Mouse (Mus musculus): ENCODE measurements at regions not wholly inside any gene's neighbourhood (a gene's known extent, or its start where the extent isn't known, plus 50 kb on each side); places are given as distances from the start of the nearest gene placed in this dataset.
"Not testable (repeated sequence)": the region's sequence is repeated elsewhere in the genome, so short reads cannot be mapped to it uniquely, and the experiment has no call there.

DNA sequence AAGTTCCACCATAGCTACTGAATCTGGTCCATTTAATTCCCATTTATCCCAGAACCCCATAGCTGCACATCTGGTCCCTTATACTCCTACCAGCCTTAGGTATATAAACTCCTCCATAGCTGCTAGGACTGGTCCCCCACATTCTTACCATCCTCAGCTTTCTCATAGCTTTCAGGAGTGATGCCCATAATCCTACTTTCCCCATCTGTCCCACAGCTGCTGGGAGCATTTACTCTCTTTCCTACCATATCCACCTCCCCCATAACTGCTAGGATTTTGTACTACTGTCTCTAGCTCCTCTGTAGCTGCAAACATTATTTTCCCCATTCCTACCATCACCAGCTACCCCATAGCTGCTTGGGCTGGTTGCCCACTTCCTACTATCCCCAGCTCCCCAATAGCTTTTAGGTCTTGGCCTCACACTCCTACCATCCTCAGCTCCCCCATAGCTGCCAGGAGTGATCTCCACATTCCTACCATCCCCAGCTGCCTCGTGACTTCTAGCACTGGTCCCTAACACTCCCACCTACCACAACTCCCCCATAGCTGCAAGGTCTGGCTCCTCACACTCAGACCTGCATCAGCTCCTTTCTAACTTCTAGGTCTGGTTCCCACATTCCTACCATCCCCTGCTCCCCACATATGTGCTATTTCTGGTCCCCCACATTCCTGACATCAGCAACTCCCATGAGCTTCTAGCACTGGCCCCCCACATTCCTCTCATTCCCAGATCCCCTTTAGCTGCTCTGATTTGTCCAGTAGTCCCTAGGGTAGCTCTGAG, 106.5 kb downstream of the Tmem121 start:
- Histone ChIP-seq H3K36me3 (no peaks in the 10 kb centered on the region), H3K9ac (replicated peaks) (no peak overlapping the region), H3K4me2 (replicated peaks) (no peak overlapping the region), H3K4me1 (no peaks in the 10 kb centered on the region), H3K27me3 (no peaks in the 10 kb centered on the region), H3K9me3 (no peaks in the 10 kb centered on the region), H3K27ac (replicated peaks) (no peak overlapping the region), H3K4me3 (no peak overlapping the region)
- 42% methylated on average over 1 of the region's 1 CpGs for WGBS
- ATAC-seq (replicated peaks), result no peak

DNA sequence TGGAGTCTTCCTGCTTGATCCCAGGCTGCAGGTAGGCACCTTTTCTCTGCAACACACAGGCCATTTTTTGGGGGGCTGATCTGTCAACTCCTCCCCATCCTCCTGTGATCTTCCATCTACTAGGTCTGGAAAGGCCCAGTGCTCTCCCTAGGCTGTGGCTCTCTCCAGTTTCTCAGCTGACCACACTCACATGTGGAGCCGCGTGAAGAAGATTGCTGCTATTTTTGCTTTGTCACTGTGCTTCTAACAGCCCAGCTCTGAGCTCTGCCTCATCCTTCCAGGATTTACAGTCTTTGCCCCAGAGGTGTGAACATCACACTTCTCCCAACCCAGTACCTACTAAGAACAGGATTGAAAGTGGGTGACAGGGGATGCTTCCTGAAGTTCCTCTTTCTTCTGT, 110.2 kb downstream of the Tmem121 start:
- no peak overlapping the region for H3K9ac ChIP-seq (replicated peaks)
- no peaks in the 10 kb centered on the region for H3K27me3 ChIP-seq
- H3K4me1 ChIP-seq, result no peaks in the 10 kb centered on the region
- H3K27ac ChIP-seq (replicated peaks), result no peak overlapping the region
- ATAC-seq (replicated peaks), result no peak
- no peaks in the 10 kb centered on the region for H3K36me3 ChIP-seq
- no peaks in the 10 kb centered on the region for H3K9me3 ChIP-seq
- H3K4me2 ChIP-seq (replicated peaks), result no peak overlapping the region
- no peak overlapping the region for H3K4me3 ChIP-seq
- 91% methylated on average over 2 of the region's 2 CpGs for WGBS

DNA sequence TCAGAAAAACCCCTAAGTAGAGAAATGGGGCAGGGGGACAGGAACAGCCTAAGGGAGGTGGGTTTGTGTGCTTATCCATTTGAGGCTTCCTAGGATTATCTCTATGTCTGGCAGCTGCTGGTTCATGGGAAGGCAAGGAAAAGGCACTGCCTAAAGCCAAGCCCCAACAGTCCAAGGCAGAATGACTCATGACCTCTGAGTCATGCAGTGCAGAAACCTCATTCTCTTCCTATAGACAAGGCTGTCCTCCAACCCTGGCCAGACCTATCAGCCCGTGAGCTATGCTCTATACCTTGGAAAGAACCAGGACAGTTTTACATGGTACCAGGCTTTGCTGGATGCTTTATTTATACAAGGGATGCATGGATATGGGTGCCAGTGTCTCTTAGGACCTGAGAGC, 120.2 kb downstream of the Tmem121 start:
- 86% methylated on average over 1 of the region's 1 CpGs for WGBS

DNA sequence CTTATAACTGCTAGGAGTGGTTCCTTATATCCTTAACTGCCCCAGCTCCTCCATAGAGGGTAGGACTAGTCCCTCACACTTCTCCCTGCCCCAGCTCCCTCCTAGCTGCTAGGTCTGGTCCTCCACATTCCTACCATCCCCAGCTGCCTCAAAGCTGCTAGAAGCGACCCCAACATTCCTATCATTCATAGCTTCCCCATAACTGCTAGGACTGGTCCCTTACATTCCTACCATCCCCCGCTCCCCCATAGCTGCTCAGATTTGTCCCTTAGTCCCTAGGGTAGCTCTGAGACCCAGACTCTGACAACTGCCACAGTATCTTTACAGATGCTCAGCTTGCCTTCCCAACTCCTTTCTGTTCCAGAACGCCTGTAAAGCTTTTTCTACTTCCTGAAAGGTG, 127.6 kb downstream of the Tmem121 start:
- no peaks in the 10 kb centered on the region for H3K9me3 ChIP-seq
- no peak overlapping the region for H3K9ac ChIP-seq (replicated peaks)
- no peak overlapping the region for H3K4me2 ChIP-seq (replicated peaks)
- H3K27ac ChIP-seq (replicated peaks), result no peak overlapping the region
- H3K4me1 ChIP-seq, result no peaks in the 10 kb centered on the region
- 48% methylated on average over 3 of the region's 3 CpGs for whole genome bisulfite sequencing
- no peak for ATAC-seq (replicated peaks)
- H3K36me3 ChIP-seq, result no peaks in the 10 kb centered on the region
- no peak overlapping the region for H3K4me3 ChIP-seq
- no peaks in the 10 kb centered on the region for H3K27me3 ChIP-seq

More for the DNA sequence above, 120.2 kb downstream of the Tmem121 start:
- H3K4me2 ChIP-seq (replicated peaks), result no peak overlapping the region
- H3K27me3 ChIP-seq, result no peaks in the 10 kb centered on the region
- H3K4me1 ChIP-seq, result no peaks in the 10 kb centered on the region
- H3K9ac ChIP-seq (replicated peaks), result no peak overlapping the region
- no peak for ATAC-seq (replicated peaks)
- H3K36me3 ChIP-seq, result no peaks in the 10 kb centered on the region
- no peaks in the 10 kb centered on the region for H3K9me3 ChIP-seq
- H3K4me3 ChIP-seq, result no peak overlapping the region
- no peak overlapping the region for H3K27ac ChIP-seq (replicated peaks)

DNA sequence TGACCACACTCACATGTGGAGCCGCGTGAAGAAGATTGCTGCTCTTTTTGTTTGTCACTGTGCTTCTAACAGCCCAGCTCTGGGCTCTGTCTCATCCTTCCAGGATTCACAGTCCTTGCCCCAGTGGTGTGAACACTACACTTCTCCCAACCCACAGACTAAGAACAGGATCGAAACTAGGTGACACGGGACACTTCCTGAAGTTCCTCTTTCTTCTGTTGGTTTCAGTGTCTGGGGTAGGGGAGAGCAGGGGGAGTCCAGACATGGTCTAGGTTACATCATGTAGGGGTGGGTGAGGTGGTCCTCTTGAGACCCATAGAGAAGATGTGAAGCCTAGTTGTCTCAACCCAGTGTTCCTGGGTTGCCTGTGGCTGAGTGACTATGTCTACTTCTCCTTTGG, 128.9 kb downstream of the Tmem121 start:
- Histone ChIP-seq H3K4me1 (no peaks in the 10 kb centered on the region), H3K27ac (replicated peaks) (no peak overlapping the region), H3K36me3 (no peaks in the 10 kb centered on the region), H3K9ac (replicated peaks) (no peak overlapping the region), H3K4me3 (no peak overlapping the region), H3K4me2 (replicated peaks) (no peak overlapping the region), H3K9me3 (no peaks in the 10 kb centered on the region), H3K27me3 (no peaks in the 10 kb centered on the region)
- 94% methylated on average over 4 of the region's 4 CpGs for WGBS
- no peak for ATAC-seq (replicated peaks)

DNA sequence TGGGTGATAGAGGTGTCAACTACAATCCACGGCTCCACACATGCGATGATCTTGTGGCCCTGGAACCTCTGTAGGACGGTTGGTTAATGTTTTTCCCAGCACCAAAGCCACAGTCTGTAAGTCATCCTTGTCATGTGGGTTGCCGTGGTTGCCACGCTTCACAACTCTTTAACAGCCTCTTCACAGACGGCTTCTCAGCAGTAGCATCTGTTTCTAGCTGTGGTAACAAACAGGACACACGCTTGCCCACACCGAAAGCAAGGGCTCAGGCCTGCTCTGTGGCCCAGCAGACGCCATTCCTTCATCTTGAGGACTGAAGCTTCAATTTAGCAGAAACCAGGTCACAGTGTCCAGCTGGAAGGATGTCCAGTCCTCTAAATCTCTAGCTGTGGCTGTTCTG, 135.4 kb downstream of the Tmem121 start:
- Histone ChIP-seq H3K27ac (replicated peaks) (no peak overlapping the region), H3K36me3 (no peaks in the 10 kb centered on the region), H3K4me1 (no peaks in the 10 kb centered on the region), H3K9me3 (no peaks in the 10 kb centered on the region), H3K4me2 (replicated peaks) (no peak overlapping the region), H3K9ac (replicated peaks) (no peak overlapping the region), H3K27me3 (no peaks in the 10 kb centered on the region), H3K4me3 (no peak overlapping the region)
- ATAC-seq (replicated peaks), result no peak
- 86% methylated on average over 9 of the region's 9 CpGs for WGBS

DNA sequence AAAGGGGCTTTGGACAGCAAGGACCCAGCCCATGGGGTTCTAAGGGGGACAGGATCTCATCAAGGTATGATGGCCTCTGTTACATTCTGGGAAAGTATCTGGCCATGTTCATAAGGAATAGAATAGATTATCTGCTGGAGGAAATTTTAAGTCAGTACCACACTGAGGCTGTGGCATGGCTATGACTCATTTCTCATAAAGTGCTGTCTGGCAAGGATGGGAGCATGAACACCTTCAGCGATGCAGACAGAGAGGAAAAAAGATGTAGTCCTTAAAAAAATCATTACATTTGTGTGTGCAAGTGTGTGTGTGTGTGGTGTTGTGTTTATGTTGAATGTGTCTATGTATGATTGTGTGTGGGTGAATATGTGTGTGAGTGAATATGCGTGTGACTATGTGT, 136.4 kb downstream of the Tmem121 start:
- Histone ChIP-seq H3K27ac (replicated peaks) (no peak overlapping the region), H3K9me3 (no peaks in the 10 kb centered on the region)

DNA sequence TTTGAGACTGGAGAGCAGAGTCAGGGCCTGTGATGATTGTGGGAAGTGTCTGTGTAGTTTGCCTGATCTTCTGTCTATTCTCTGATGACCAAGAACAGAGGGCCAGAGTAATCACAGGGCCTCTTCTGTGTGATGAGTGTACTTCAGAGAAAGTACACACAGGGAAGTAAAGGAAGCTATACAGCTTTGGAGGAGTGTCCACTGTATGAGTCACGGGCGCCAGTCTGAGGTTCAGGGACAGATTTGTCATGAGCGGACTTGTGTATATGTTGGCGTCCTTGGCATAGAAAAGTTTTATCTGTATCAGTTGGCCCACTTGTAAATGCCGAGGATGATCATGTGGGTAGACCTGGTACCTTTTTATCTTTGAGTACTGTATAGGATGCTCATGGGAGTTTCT, 142.1 kb downstream of the Tmem121 start:
- 91% methylated on average over 5 of the region's 5 CpGs for WGBS
- ATAC-seq (replicated peaks), result no peak

More for the DNA sequence above, 136.4 kb downstream of the Tmem121 start:
- 93% methylated on average over 2 of the region's 2 CpGs for WGBS
- no peaks in the 10 kb centered on the region for H3K36me3 ChIP-seq
- H3K9ac ChIP-seq (replicated peaks), result no peak overlapping the region
- no peak overlapping the region for H3K4me3 ChIP-seq
- no peaks in the 10 kb centered on the region for H3K4me1 ChIP-seq
- no peak overlapping the region for H3K4me2 ChIP-seq (replicated peaks)
- no peaks in the 10 kb centered on the region for H3K27me3 ChIP-seq
- no peak for ATAC-seq (replicated peaks)

DNA sequence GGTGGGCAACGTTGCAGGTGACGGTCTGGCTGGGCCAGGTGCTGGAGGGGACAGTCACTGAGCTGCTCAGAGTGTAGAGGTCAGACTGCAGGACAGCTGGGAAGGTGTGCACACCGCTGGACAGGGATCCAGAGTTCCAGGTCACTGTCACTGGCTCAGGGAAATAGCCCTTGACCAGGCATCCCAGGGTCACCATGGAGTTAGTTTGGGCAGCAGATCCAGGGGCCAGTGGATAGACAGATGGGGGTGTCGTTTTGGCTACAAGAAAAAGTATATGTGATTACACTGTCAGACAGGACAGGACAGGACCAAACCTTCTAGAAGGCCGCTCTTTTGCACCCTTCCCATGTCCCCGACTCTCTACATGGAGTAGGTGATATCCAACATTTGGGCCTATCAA, 144.5 kb downstream of the Tmem121 start:
- Histone ChIP-seq H3K9me3 (no peaks in the 10 kb centered on the region), H3K4me2 (replicated peaks) (no peak overlapping the region), H3K4me1 (no peaks in the 10 kb centered on the region), H3K36me3 (no peaks in the 10 kb centered on the region), H3K27ac (replicated peaks) (no peak overlapping the region), H3K9ac (replicated peaks) (no peak overlapping the region), H3K27me3 (no peaks in the 10 kb centered on the region), H3K4me3 (no peak overlapping the region)
- WGBS, result 87% methylated on average over 6 of the region's 6 CpGs
- ATAC-seq (replicated peaks), result no peak

More for the DNA sequence above, 142.1 kb downstream of the Tmem121 start:
- Histone ChIP-seq H3K4me3 (no peak overlapping the region), H3K4me2 (replicated peaks) (no peak overlapping the region), H3K4me1 (no peaks in the 10 kb centered on the region), H3K9ac (replicated peaks) (no peak overlapping the region), H3K9me3 (no peaks in the 10 kb centered on the region), H3K27ac (replicated peaks) (no peak overlapping the region), H3K36me3 (no peaks in the 10 kb centered on the region), H3K27me3 (no peaks in the 10 kb centered on the region)

DNA sequence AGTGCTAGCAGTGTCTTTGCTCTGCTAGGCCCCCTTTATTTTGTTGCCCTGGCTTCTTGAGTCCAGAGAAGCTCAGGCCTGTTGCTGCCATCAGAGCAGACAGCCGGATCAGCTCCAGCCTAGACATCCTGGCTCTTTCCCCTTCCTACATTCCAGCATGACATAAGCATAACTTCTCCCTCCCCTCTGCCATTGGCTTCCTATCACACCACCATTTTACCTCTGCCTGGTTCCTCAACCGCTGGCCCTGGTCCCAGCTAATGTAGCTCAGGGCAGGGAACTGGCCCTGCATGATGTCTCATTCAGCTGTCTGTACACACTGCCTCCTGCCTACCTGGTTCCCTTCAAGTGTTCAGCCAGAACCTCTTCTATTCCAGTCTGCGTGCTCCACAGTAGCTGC, 146.5 kb downstream of the Tmem121 start:
- no peaks in the 10 kb centered on the region for H3K27me3 ChIP-seq
- no peaks in the 10 kb centered on the region for H3K9me3 ChIP-seq
- H3K9ac ChIP-seq (replicated peaks), result no peak overlapping the region
- no peak overlapping the region for H3K27ac ChIP-seq (replicated peaks)
- H3K36me3 ChIP-seq, result no peaks in the 10 kb centered on the region
- no peak for ATAC-seq (replicated peaks)
- H3K4me1 ChIP-seq, result no peaks in the 10 kb centered on the region
- no peak overlapping the region for H3K4me2 ChIP-seq (replicated peaks)
- H3K4me3 ChIP-seq, result no peak overlapping the region
- 91% methylated on average over 3 of the region's 3 CpGs for WGBS

DNA sequence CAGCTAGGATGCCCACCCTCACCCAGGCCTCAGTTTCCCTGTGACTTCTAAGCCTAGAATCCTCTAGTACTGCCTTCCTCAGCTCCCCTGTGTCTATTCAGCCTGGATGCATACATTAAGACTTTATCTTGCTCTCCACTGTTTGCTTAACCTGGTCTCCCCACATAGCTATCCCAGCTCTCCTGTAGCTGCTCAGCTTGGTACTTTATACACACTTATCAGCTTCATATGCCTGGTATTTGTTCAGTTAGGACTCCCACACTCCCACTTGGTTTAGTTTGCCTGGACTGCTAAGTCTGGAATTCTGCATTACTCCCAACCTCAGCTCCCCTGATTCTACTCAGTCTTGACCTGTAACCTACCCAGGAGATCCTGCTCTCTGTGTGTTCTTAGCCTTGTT, 147.7 kb downstream of the Tmem121 start:
- Histone ChIP-seq H3K27me3 (no peaks in the 10 kb centered on the region), H3K9ac (replicated peaks) (no peak overlapping the region)

DNA sequence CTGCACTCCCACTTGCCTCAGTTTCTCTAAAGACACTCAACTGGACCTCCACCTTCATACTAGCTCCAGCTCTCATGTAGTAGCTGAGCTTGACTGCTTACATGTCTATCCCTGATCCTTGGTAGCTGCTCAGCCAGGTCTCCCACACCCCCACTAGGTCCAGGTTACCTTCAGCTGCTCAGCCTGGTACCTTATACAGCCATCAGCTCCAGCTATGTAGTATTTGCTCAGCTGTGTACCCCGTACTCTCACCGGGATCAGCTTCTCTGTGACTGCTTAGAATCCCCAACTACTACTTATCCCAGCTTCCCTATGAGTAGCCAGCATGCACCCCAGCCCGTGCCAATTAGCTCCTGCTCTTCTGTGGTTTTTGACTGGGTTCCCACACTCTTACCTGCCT, 148.1 kb downstream of the Tmem121 start:
- not testable (repeated sequence) for H3K9ac ChIP-seq (replicated peaks); H3K4me2 ChIP-seq (replicated peaks); H3K4me3 ChIP-seq; H3K27ac ChIP-seq (replicated peaks); ATAC-seq (replicated peaks); H3K9me3 ChIP-seq; H3K27me3 ChIP-seq; H3K36me3 ChIP-seq; H3K4me1 ChIP-seq
- WGBS, result 88% methylated on average over 3 of the region's 3 CpGs

More for the DNA sequence above, 147.7 kb downstream of the Tmem121 start:
- H3K4me1 ChIP-seq, result no peaks in the 10 kb centered on the region
- no peak overlapping the region for H3K4me3 ChIP-seq
- ATAC-seq (replicated peaks), result no peak
- H3K4me2 ChIP-seq (replicated peaks), result no peak overlapping the region
- no peaks in the 10 kb centered on the region for H3K9me3 ChIP-seq
- no peaks in the 10 kb centered on the region for H3K36me3 ChIP-seq
- no peak overlapping the region for H3K27ac ChIP-seq (replicated peaks)

DNA sequence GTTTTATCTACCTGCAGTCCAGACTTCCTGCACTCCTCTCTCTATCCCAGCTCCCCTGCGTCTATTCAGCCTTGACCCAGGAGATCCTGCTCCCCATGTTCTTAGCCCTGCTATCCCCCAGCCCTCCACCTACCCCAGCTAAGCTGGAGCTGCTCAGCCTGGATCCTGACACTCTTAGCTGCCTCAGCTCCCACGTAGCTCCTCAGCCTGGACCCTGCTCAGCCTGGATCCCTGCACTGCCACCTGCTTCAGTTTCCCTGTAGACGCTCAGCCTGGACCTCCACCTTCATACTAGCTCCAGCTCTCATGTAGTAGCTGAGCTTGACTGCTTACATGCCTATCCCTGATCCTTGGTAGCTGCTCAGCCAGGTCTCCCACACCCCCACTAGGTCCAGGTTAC, 151.5 kb downstream of the Tmem121 start:
- H3K27ac ChIP-seq (replicated peaks), result no peak overlapping the region
- WGBS, result 44% methylated on average over 3 of the region's 3 CpGs
- no peaks in the 10 kb centered on the region for H3K9me3 ChIP-seq
- no peak overlapping the region for H3K4me2 ChIP-seq (replicated peaks)
- no peaks in the 10 kb centered on the region for H3K4me1 ChIP-seq
- H3K27me3 ChIP-seq, result no peaks in the 10 kb centered on the region
- H3K9ac ChIP-seq (replicated peaks), result no peak overlapping the region
- H3K36me3 ChIP-seq, result no peaks in the 10 kb centered on the region
- no peak overlapping the region for H3K4me3 ChIP-seq
- no peak for ATAC-seq (replicated peaks)

Data from forebrain, embryonic 15.5 days (tissue).